Mouse (Mus musculus): Measurements from ENCODE around the gene Ocel1. TPM values are rescaled to one million over a fixed set of nuclear protein-coding genes. Genes with fewer than 3 reads are reported as not detected.

Ocel1 gene
- total RNA-seq, 2 experiments from 2014 or later = 17.1 to 21.3 TPM

GRCm38 (mm10) chr8:71397701-71398100, 26.6 kb downstream of the Ocel1 start:
- peak in 1 of 2 experiments; percentile 30 for DNase-seq (ENCODE audit: extremely low spot score in 1 of 2, low spot score in 2 of 2)
- intact Hi-C loops (cut with DNase I) = no loop called here

- DNase-seq (ENCODE audit: extremely low spot score in 1 of 2, low spot score in 2 of 2) = no peak
- intact Hi-C loops (cut with DNase I) = no loop called here
These were observed 29.7 kb downstream of the Ocel1 start for GRCm38 (mm10) chr8:71400826-71401225.

- intact Hi-C loops (cut with DNase I) = no loop called here
- DNase-seq (ENCODE audit: extremely low spot score in 1 of 2, low spot score in 2 of 2) = no peak
These were observed 30.4 kb downstream of the Ocel1 start for GRCm38 (mm10) chr8:71401454-71401853.

- intact Hi-C loops (cut with DNase I) = no loop called here
These were observed 31.4 kb downstream of the Ocel1 start for GRCm38 (mm10) chr8:71402446-71402964.

GRCm38 (mm10) chr8:71403107-71403885, 32.2 kb downstream of the Ocel1 start:
- intact Hi-C loops (cut with DNase I) = no loop called here
- DNase-seq (ENCODE audit: extremely low spot score in 1 of 2, low spot score in 2 of 2) = no peak

More at GRCm38 (mm10) chr8:71402446-71402964, 31.4 kb downstream of the Ocel1 start:
- peak in 1 of 2 experiments; percentile 21 for DNase-seq (ENCODE audit: extremely low spot score in 1 of 2, low spot score in 2 of 2)

GRCm38 (mm10) chr8:71404011-71404410, 32.9 kb downstream of the Ocel1 start:
- peak in 1 of 2 experiments; percentile 22 for DNase-seq (ENCODE audit: extremely low spot score in 1 of 2, low spot score in 2 of 2)
- intact Hi-C loops (cut with DNase I) = no loop called here

- intact Hi-C loops (cut with DNase I) = no loop called here
- peak in 1 of 2 experiments; percentile 21 for DNase-seq (ENCODE audit: extremely low spot score in 1 of 2, low spot score in 2 of 2)
These were observed 33.9 kb downstream of the Ocel1 start for GRCm38 (mm10) chr8:71404951-71405351.

GRCm38 (mm10) chr8:71405401-71406098, 34.5 kb downstream of the Ocel1 start, which contains the start of gene Ankle1:
Ankle1 (plus strand) TSS chr8:71406010.
- DNase-seq (ENCODE audit: extremely low spot score in 1 of 2, low spot score in 2 of 2) = peak; percentile 89 to 94
- intact Hi-C loops (cut with DNase I) = no loop called here

GRCm38 (mm10) chr8:71406099-71407015, 35.3 kb downstream of the Ocel1 start:
- intact Hi-C loops (cut with DNase I) = no loop called here
- DNase-seq (ENCODE audit: extremely low spot score in 1 of 2, low spot score in 2 of 2) = peak in 1 of 2 experiments; percentile 82

GRCm38 (mm10) chr8:71407441-71407840, 36.3 kb downstream of the Ocel1 start:
- DNase-seq (ENCODE audit: extremely low spot score in 1 of 2, low spot score in 2 of 2) = peak in 1 of 2 experiments; percentile 25
- intact Hi-C loops (cut with DNase I) = no loop called here

GRCm38 (mm10) chr8:71408231-71408630, 37.1 kb downstream of the Ocel1 start:
- intact Hi-C loops (cut with DNase I) = no loop called here
- DNase-seq (ENCODE audit: extremely low spot score in 1 of 2, low spot score in 2 of 2) = no peak

- DNase-seq (ENCODE audit: extremely low spot score in 1 of 2, low spot score in 2 of 2) = peak in 1 of 2 experiments; percentile 27
- intact Hi-C loops (cut with DNase I) = no loop called here
These were observed 40.6 kb downstream of the Ocel1 start for GRCm38 (mm10) chr8:71411535-71412273.

- no peak for DNase-seq (ENCODE audit: extremely low spot score in 1 of 2, low spot score in 2 of 2)
- intact Hi-C loops (cut with DNase I) = no loop called here
These were observed 51.0 kb downstream of the Ocel1 start for GRCm38 (mm10) chr8:71422121-71422520.

Other genes starting within 250 kb of the Ocel1 start
- gene Myo9b, start 98.6 kb upstream of the Ocel1 start, total RNA-seq (2021) = 10 to 100 TPM; 30.5 to 30.6 TPM
- gene Haus8, start 98.4 kb upstream of the Ocel1 start, total RNA-seq (2021) = 10 to 100 TPM; 14.5 to 19.6 TPM
- 100 to 1,000 TPM in 1 of 2 experiments, 10 to 100 TPM in 1; 97.6 to 103 TPM for gene Use1, start 4.5 kb upstream of the Ocel1 start, total RNA-seq (2021)
- 10 to 100 TPM; 21.9 to 26.2 TPM for gene Nr2f6, start 10.7 kb downstream of the Ocel1 start, total RNA-seq (2021)
- gene Ushbp1, start 24.5 kb downstream of the Ocel1 start, total RNA-seq (2021) = 1 to 10 TPM; 5.0 to 5.9 TPM
- gene Babam1, start 25.6 kb downstream of the Ocel1 start, total RNA-seq (2021) = 10 to 100 TPM; 73.4 to 86.2 TPM
- gene Ankle1, start 34.7 kb downstream of the Ocel1 start, total RNA-seq (2021) = 1 to 10 TPM in 1 of 2 experiments, under 1 TPM in 1; 0.79 to 1.2 TPM
- 100 to 1,000 TPM; 171 to 183 TPM for gene Abhd8, start 92.4 kb downstream of the Ocel1 start, total RNA-seq (2021)
- 10 to 100 TPM; 67.1 to 72.5 TPM for gene Mrpl34, start 93.7 kb downstream of the Ocel1 start, total RNA-seq (2021)
- gene Dda1, start 97.9 kb downstream of the Ocel1 start, total RNA-seq (2021) = 100 to 1,000 TPM; 120 to 127 TPM
- 10 to 100 TPM; 67.7 to 71.5 TPM for gene Ano8, start 114.7 kb downstream of the Ocel1 start, total RNA-seq (2021)
- gene Gtpbp3, start 116.8 kb downstream of the Ocel1 start, total RNA-seq (2021) = 10 to 100 TPM; 29.0 to 29.2 TPM
- 1 to 10 TPM; 5.6 to 7.3 TPM for gene Plvap, start 140.5 kb downstream of the Ocel1 start, total RNA-seq (2021)
- gene Ccdc194, start 154.4 kb downstream of the Ocel1 start, total RNA-seq (2021) = not detected
- 1 to 10 TPM in 1 of 2 experiments, under 1 TPM in 1; 0.95 to 3.4 TPM for gene Bst2, start 166.2 kb downstream of the Ocel1 start, total RNA-seq (2021)
- gene Mvb12a, start 171.6 kb downstream of the Ocel1 start, total RNA-seq (2021) = 10 to 100 TPM; 35.1 to 36.6 TPM
- gene Tmem221, start 187.6 kb downstream of the Ocel1 start, total RNA-seq (2021) = not detected
- not detected for gene Nxnl1, start 195.3 kb downstream of the Ocel1 start, total RNA-seq (2021)
- gene Slc27a1, start 197.6 kb downstream of the Ocel1 start, total RNA-seq (2021) = 10 to 100 TPM; 69.5 to 73.6 TPM
- 10 to 100 TPM; 63.1 to 75.1 TPM for gene Pgls, start 220.9 kb downstream of the Ocel1 start, total RNA-seq (2021)
- gene Fam129c, start 226.3 kb downstream of the Ocel1 start, total RNA-seq (2021) = 1 to 10 TPM; 3.4 to 3.5 TPM
- gene Colgalt1, start 239.7 kb downstream of the Ocel1 start, total RNA-seq (2021) = 10 to 100 TPM; 65.9 to 71.6 TPM